In genomic region chr3:142696517-142696916, GRCm38 (mm10) we compare ENCODE assay signal across 23 mouse cellular contexts.
"Had no signal": no experiment of that assay in that cellular context is flagged by ENCODE, and none has a peak within 500 bp of the region (broad histone marks: within the 10 kb centered on the region; RNA-seq: fewer than 3 reads in every experiment).

No protein-coding gene starts in this region.

- DNase-seq: liver, embryonic 13.5 days; liver, postnatal 0 days; lung, adult 2 months; lung, postnatal 14 days; lung, postnatal 36 days; retina, postnatal 1 day; right cerebral cortex, adult 18-20 months; right cerebral cortex, postnatal 25 days; right cerebral cortex, postnatal 4 days; spleen, adult 18-20 months; thymus, adult 18-20 months; thymus, postnatal 25 days; thymus, postnatal 4 days had no signal

- ATAC-seq: liver, postnatal 0 days; lung, postnatal 0 days; midbrain, embryonic 13.5 days; midbrain, embryonic 15.5 days had no signal

- H3K4me3 ChIP-seq: liver, embryonic 13.5 days; liver, embryonic 15.5 days; lung, embryonic 15.5 days; megakaryocyte, embryonic 14.5 days; midbrain, embryonic 13.5 days; midbrain, embryonic 15.5 days; neural tube, embryonic 12.5 days; stomach, embryonic 15.5 days had no signal

- H3K4me1 ChIP-seq: stomach, embryonic 15.5 days had no signal

- H3K36me3 ChIP-seq: liver, embryonic 13.5 days; liver, embryonic 15.5 days; lung, embryonic 15.5 days; midbrain, embryonic 13.5 days; midbrain, embryonic 15.5 days; neural tube, embryonic 12.5 days; stomach, embryonic 15.5 days had no signal

- H3K27ac ChIP-seq: liver, embryonic 13.5 days; liver, embryonic 15.5 days; lung, embryonic 15.5 days; macrophage; midbrain, embryonic 13.5 days; midbrain, embryonic 15.5 days; neural tube, embryonic 12.5 days; stomach, embryonic 15.5 days; stomach, postnatal 0 days had no signal

- H3K27me3 ChIP-seq: lung, embryonic 15.5 days; megakaryocyte, embryonic 14.5 days; neural tube, embryonic 12.5 days; stomach, embryonic 15.5 days had no signal
